Mouse (Mus musculus): Measurements from ENCODE around the gene BC034090.

DNA sequence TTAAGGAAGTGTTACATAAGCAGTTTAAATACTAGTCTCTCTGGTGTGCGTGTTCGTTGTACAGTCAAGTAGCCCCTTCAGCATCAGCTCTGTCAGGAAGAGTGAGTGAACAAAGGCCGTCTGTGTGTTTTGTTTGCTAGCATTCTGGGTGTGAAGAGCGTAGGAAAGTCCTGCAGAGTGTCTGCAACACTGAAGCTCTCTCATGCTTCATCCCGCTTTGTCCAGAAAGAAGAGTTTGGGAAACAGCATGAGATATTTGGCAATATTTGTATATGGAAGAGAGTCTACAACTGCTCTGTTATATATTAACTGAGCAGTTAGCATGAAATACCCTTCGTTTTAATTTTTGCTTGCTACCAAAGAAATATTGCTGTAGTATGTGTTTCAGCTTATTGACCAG, 44.7 kb downstream of the BC034090 start:
- TF ChIP-seq CTCF (conservative IDR thresholded peaks at IDR 0.05; ENCODE audit: low read length) (no peak), POU5F1 (IDR thresholded peaks at IDR 0.05; ENCODE audit: borderline replicate concordance, low read length) (no peak), NANOG (IDR thresholded peaks at IDR 0.05; ENCODE audit: borderline replicate concordance, low read length) (no peak)
